In genomic region chr9:62598056-62598455, GRCm38 (mm10) we compare ENCODE assay signal across 15 mouse cellular contexts.
A peak's percentile ranks its signal among the peaks of the same experiment; 100 is the strongest.
DNase-seq lines count a peak whose midpoint lies in the region; ATAC-seq lines count a peak whose summit lies in the region.
"Had no signal": no experiment of that assay in that cellular context is flagged by ENCODE, and none has a peak within 500 bp of the region (broad histone marks: within the 10 kb centered on the region; RNA-seq: fewer than 3 reads in every experiment).

No protein-coding gene starts in this region.

- DNase-seq in kidney, postnatal 10 days, result peak; percentile 0
- peak; percentile 39 to 44 for DNase-seq in frontal cortex, postnatal 36 days (ENCODE audit: low spot score in 2 of 2)
- DNase-seq in layer of hippocampus, postnatal 36 days, result peak; percentile 10 to 12
- peak; percentile 13 for DNase-seq in right cerebral cortex, postnatal 14 days
- no peak for DNase-seq in heart, adult 8-10 months (ENCODE audit: low spot score)
- DNase-seq in lung, postnatal 10 days, result no peak
- DNase-seq: adrenal gland, postnatal 10 days; cerebellum, postnatal 25 days; kidney, postnatal 4 days; lung, postnatal 14 days; thymus, postnatal 25 days had no signal

- H3K27me3 ChIP-seq in kidney, embryonic 15.5 days, result no peaks in the 10 kb centered on the region
- H3K27me3 ChIP-seq: embryonic facial prominence, embryonic 12.5 days had no signal

- no peak overlapping the region for H3K27ac ChIP-seq in kidney, embryonic 15.5 days
- H3K27ac ChIP-seq: embryonic facial prominence, embryonic 12.5 days; forebrain, embryonic 10.5 days; midbrain, embryonic 10.5 days had no signal

- ATAC-seq in kidney, embryonic 15.5 days (replicated peaks; ENCODE audit: low FRiP score), result no peak

- no peaks in the 10 kb centered on the region for H3K4me1 ChIP-seq in kidney, embryonic 15.5 days
- H3K4me1 ChIP-seq: embryonic facial prominence, embryonic 12.5 days; forebrain, embryonic 10.5 days; midbrain, embryonic 10.5 days had no signal

- no peak overlapping the region for H3K4me3 ChIP-seq in kidney, embryonic 15.5 days (replicated peaks)
- H3K4me3 ChIP-seq: embryonic facial prominence, embryonic 12.5 days; forebrain, embryonic 10.5 days; midbrain, embryonic 10.5 days had no signal

- H3K36me3 ChIP-seq in kidney, embryonic 15.5 days, result no peaks in the 10 kb centered on the region
- H3K36me3 ChIP-seq: embryonic facial prominence, embryonic 12.5 days; forebrain, embryonic 10.5 days; midbrain, embryonic 10.5 days had no signal

- no peaks in the 10 kb centered on the region for H3K9me3 ChIP-seq in kidney, embryonic 15.5 days (replicated peaks)
- H3K9me3 ChIP-seq: embryonic facial prominence, embryonic 12.5 days; forebrain, embryonic 10.5 days; midbrain, embryonic 10.5 days had no signal

- H3K9ac ChIP-seq in kidney, embryonic 15.5 days, result no peak overlapping the region
- H3K9ac ChIP-seq: embryonic facial prominence, embryonic 12.5 days had no signal

- H3K4me2 ChIP-seq in kidney, embryonic 15.5 days, result no peak overlapping the region
- H3K4me2 ChIP-seq: embryonic facial prominence, embryonic 12.5 days had no signal

- WGBS in kidney, embryonic 15.5 days, result 82% methylated on average over 7 of the region's 7 CpGs

Comparison
In these comparisons a context has a peak if more than half of its experiments do, and no peak if none do; other contexts are left out.
1. DNase-seq: peak in kidney, postnatal 10 days (single experiment), frontal cortex, postnatal 36 days (2 of 2), layer of hippocampus, postnatal 36 days (2 of 2) and right cerebral cortex, postnatal 14 days (single experiment); none in heart, adult 8-10 months (single experiment) and lung, postnatal 10 days (single experiment).